Mouse (Mus musculus) bone marrow, adult 2 months (tissue): Measurements from ENCODE around the gene Arhgef39. TPM values are rescaled to one million over a fixed set of nuclear protein-coding genes. Genes with fewer than 3 reads are reported as not detected.

Experiments
- H3K27ac ChIP-seq: fragments of 200-500 bp; 2 replicates; pipeline ENCODE4 v1.5.1; 2012; ENCODE audit warnings: low read depth, mild to moderate bottlenecking, control low read depth, inconsistent platforms, low read length; ENCODE audit not compliant: control insufficient read depth, poor library complexity, insufficient read depth
- H3K4me1 ChIP-seq: fragments of 200-500 bp; 2 replicates; pipeline ENCODE4 v1.6.1; 2011; ENCODE audit warnings: low read length; ENCODE audit not compliant: control insufficient read depth, insufficient read depth
- H3K4me3 ChIP-seq: fragments of 200-500 bp; replicated peaks from 2 replicates; pipeline ENCODE3; 2011; ENCODE audit warnings: mild to moderate bottlenecking, low read depth, low read length, control low read depth; ENCODE audit not compliant: control insufficient read depth
- CTCF ChIP-seq: fragments of 200-500 bp; IDR thresholded peaks from 2 replicates; pipeline ENCODE4 v1.5.1; 2011; ENCODE audit warnings: low read length, control low read depth; ENCODE audit not compliant: control insufficient read depth, insufficient read depth
- POLR2A ChIP-seq: fragments of 200-500 bp; IDR thresholded peaks from 2 replicates; pipeline ENCODE4 v1.6.1; 2011; ENCODE audit warnings: low read depth, mild to moderate bottlenecking, control low read depth, low read length, borderline replicate concordance; ENCODE audit not compliant: control insufficient read depth
- WGBS: fragments of 180-500 bp; shearing (Covaris S2); methylation state at CpG from one replicate; pipeline ENCODE4 v1.1.7; 2018; 5-methylcytosine and 5-hydroxymethylcytosine counted together
- polyA plus RNA-seq: library from polyadenylated mRNA; stranded (reverse); fragments of >200 nt; gene quantifications from 2 replicates; pipeline ENCODE4 v1.2.4, GENCODE M21; 2011; ENCODE audit warnings: low replicate concordance; ENCODE audit not compliant: missing spikeins, insufficient read depth, insufficient read length

Gene Arhgef39
- polyA plus RNA-seq, 1 experiment = 105 TPM

DNA sequence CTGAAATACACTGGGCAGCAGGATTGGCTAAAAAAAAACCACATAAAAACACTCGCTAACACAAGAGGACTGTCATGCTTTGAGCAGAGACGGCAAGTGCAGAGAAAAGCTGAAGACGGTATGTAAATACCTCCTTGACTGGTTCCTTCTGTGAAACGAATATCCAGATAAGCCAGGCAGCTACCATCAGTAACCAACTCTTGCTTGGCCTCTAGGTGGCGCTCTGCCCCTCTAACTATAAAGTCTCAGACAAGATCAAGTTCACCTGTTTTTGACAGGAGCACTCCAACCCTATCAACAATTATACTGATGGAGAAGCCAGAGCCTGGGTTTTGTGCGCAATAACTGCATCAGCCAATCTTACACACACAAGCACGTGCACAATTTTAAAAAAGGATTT is 31.1 kb upstream of the Arhgef39 start:
- Histone ChIP-seq H3K4me3 (no peak overlapping the region), H3K27ac (no peak overlapping the region), H3K4me1 (no peaks in the 10 kb centered on the region)
- WGBS = 15% methylated on average over 7 of the region's 7 CpGs
- TF ChIP-seq POLR2A (no peak), CTCF (peak; percentile 79)

- Histone ChIP-seq H3K4me3 (no peak overlapping the region), H3K4me1 (no peaks in the 10 kb centered on the region), H3K27ac (no peak overlapping the region)
- 60% methylated on average over 8 of the region's 8 CpGs for WGBS
- TF ChIP-seq CTCF (no peak), POLR2A (no peak)
Observed at GRCm38 (mm10) chr4:43530081-43530501, 30.6 kb upstream of the Arhgef39 start.

GRCm38 (mm10) chr4:43528487-43528886 is 29.0 kb upstream of the Arhgef39 start:
- Histone ChIP-seq H3K27ac (no peak overlapping the region), H3K4me1 (no peaks in the 10 kb centered on the region), H3K4me3 (no peak overlapping the region)
- 86% methylated on average over 9 of the region's 9 CpGs for WGBS
- no peak for TF ChIP-seq CTCF
- no peak for TF ChIP-seq POLR2A

GRCm38 (mm10) chr4:43527880-43528279 is 28.4 kb upstream of the Arhgef39 start:
- Histone ChIP-seq H3K4me1 (no peaks in the 10 kb centered on the region), H3K4me3 (no peak overlapping the region), H3K27ac (no peak overlapping the region)
- TF ChIP-seq POLR2A (no peak), CTCF (peak; percentile 39)
- WGBS = 70% methylated on average over 5 of the region's 5 CpGs

GRCm38 (mm10) chr4:43519956-43520355 is 20.5 kb upstream of the Arhgef39 start:
- H3K27ac ChIP-seq = no peak overlapping the region
- TF ChIP-seq POLR2A (no peak), CTCF (no peak)
- H3K4me1 ChIP-seq = no peaks in the 10 kb centered on the region
- 28% methylated on average over 6 of the region's 6 CpGs for WGBS
- H3K4me3 ChIP-seq = no peak overlapping the region

- TF ChIP-seq CTCF (no peak), POLR2A (no peak)
- no peak overlapping the region for H3K4me3 ChIP-seq
- H3K4me1 ChIP-seq = no peaks in the 10 kb centered on the region
- 84% methylated on average over 10 of the region's 10 CpGs for WGBS
- H3K27ac ChIP-seq = no peak overlapping the region
Observed at GRCm38 (mm10) chr4:43519551-43519950, 20.1 kb upstream of the Arhgef39 start.

DNA sequence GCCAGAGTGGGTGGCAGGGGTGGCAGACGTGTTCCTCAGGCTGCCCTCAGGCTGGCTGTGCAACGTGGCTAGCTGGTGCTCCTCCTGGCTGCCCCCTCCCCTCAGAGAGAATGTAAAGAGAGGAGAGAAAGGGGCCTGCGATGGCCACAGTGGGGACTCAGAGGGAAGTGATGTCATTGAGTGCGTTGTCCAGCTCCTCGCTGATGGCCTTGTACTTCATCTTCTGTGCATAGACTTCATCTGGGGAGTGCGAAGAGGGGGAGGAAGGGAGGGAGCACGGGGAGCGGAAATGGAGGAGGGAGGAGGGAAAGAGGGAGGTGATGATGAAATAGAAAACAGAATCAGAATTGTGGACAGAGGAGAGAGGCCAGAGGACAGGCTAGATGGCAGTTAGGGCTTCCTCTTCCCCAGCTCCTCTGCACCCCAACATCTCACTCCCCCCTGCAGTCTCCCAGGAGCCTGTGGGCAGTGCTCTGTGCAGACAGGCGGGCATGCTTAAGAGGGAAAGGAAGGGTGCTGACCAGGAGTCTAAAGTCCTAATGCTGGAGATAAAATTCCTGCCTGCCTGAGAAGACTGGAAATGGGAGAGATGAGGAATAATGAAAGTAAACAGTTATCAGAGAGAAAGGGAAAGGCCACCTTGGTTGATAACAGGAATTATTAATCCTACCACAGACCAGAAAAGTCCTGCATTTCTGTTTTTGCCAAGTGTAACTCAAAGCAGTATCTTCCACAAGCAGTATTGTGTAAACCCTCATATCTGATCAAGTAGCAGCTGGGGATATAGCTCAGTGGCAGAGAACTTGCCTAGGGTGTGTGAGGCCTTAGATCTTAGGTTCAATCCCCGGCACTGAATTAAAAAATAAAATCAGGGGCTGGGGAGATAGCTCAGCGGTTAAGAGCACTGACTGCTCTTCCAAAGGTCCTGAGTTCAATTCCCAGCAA is 16.5 kb upstream of the Arhgef39 start:
- WGBS = 26% methylated on average over 11 of the region's 11 CpGs
- Histone ChIP-seq H3K4me3 (no peak overlapping the region), H3K4me1 (no peaks in the 10 kb centered on the region), H3K27ac (no peak overlapping the region)
- TF ChIP-seq POLR2A (no peak), CTCF (no peak)

DNA sequence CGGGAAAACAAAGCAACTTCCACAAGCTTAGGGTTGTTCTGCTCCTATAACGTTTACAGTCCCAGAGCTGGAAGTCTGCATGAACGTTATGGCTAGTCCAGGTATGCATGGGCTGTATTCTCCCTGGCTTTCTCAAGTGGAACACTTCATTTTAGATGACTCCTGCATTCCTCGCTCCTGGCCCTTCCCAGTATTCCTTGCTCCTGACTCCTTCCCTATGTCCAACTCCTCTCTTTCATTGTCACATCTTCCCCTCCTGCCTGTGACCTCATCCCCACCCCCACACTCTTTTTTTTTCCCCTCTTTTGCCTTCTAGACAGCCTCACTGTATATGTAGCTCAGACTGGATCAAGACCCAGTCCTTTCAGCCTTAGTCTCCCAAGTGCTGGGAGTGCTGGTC is 14.3 kb upstream of the Arhgef39 start:
- no peak overlapping the region for H3K27ac ChIP-seq
- no peak overlapping the region for H3K4me3 ChIP-seq
- no peaks in the 10 kb centered on the region; the same call in 1 of the 2 replicates for H3K4me1 ChIP-seq
- no peak for TF ChIP-seq POLR2A
- no peak for TF ChIP-seq CTCF
- WGBS = 77% methylated on average over 4 of the region's 4 CpGs
